Mouse (Mus musculus): ENCODE measurements around the gene Chmp2a. TPM values are rescaled to one million over a fixed set of nuclear protein-coding genes. Genes with fewer than 3 reads are reported as not detected.

The Chmp2a gene
- polyA plus RNA-seq, 1 experiment from 2014 or later: 264 TPM

GRCm38 (mm10) chr7:12998053-12998452, 36.6 kb downstream of the Chmp2a start, which contains the start of gene Slc27a5:
Slc27a5 (minus strand) TSS chr7:12998192.
- H3K27ac ChIP-seq (ENCODE audit: low read length): no peak within 1 kb of the TSS
- no peak within 1 kb of the TSS for H3K9ac ChIP-seq (replicated peaks; ENCODE audit: low read depth)
- no peak within 1 kb of the TSS for H3K4me3 ChIP-seq (ENCODE audit: low read depth, low read length)
- no peak within 1 kb of the TSS for H3K4me2 ChIP-seq (replicated peaks; ENCODE audit: low read depth, low read length)
- H3K4me1 ChIP-seq (ENCODE audit: insufficient read depth, low read depth, low read length): no peaks in the 10 kb centered on the region
- DNase-seq (ENCODE audit: low spot score) (no peak), ATAC-seq (no peak)
- TF ChIP-seq EP300 (IDR thresholded peaks at IDR 0.05): no peak
- no peak for TF ChIP-seq CTCF (IDR thresholded peaks at IDR 0.05)
- no peaks in the 10 kb centered on the region for H3K27me3 ChIP-seq (replicated peaks; ENCODE audit: insufficient read depth, low read length)
- H3K9me3 ChIP-seq (ENCODE audit: low read length): no peaks in the 10 kb centered on the region
- 78% methylated on average over 5 of the region's 5 CpGs for WGBS
- no peaks in the 10 kb centered on the region for H3K36me3 ChIP-seq (ENCODE audit: insufficient read depth, low read length)

GRCm38 (mm10) chr7:12997230-12997629, 37.4 kb downstream of the Chmp2a start:
- ATAC-seq: no peak
- Histone ChIP-seq H3K4me3 (ENCODE audit: low read depth, low read length) (no peak overlapping the region), H3K4me2 (replicated peaks; ENCODE audit: low read depth, low read length) (no peak overlapping the region), H3K4me1 (ENCODE audit: insufficient read depth, low read depth, low read length) (no peaks in the 10 kb centered on the region), H3K27ac (ENCODE audit: low read length) (no peak overlapping the region), H3K9me3 (ENCODE audit: low read length) (no peaks in the 10 kb centered on the region), H3K27me3 (replicated peaks; ENCODE audit: insufficient read depth, low read length) (no peaks in the 10 kb centered on the region), H3K36me3 (ENCODE audit: insufficient read depth, low read length) (no peaks in the 10 kb centered on the region), H3K9ac (replicated peaks; ENCODE audit: low read depth) (no peak overlapping the region)
- no peak for TF ChIP-seq EP300 (IDR thresholded peaks at IDR 0.05)
- TF ChIP-seq CTCF (IDR thresholded peaks at IDR 0.05): no peak
- no peak for DNase-seq (ENCODE audit: low spot score)
- 66% methylated on average over 5 of the region's 5 CpGs for WGBS

DNA sequence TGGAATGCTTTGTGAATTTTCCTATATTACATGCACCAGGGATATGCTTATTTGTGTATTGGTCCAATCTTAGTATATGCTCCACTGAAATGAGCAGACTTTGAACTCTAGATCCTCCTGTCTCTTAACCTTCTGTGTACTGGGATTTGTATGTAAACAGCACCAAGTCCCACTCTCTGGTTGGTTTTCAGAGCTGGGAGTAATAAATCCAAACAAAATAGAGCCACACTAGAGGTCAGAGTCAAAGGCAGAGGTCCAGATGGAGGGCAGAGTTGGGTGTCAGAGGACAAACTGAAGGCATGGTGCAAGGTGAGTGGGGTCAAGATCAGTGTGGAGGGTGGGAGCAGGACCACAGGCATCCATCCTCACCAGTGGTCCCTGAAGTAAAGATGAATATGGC, 38.7 kb downstream of the Chmp2a start:
- no peak for ATAC-seq
- Histone ChIP-seq H3K27me3 (replicated peaks; ENCODE audit: insufficient read depth, low read length) (no peaks in the 10 kb centered on the region), H3K9me3 (ENCODE audit: low read length) (no peaks in the 10 kb centered on the region)

DNA sequence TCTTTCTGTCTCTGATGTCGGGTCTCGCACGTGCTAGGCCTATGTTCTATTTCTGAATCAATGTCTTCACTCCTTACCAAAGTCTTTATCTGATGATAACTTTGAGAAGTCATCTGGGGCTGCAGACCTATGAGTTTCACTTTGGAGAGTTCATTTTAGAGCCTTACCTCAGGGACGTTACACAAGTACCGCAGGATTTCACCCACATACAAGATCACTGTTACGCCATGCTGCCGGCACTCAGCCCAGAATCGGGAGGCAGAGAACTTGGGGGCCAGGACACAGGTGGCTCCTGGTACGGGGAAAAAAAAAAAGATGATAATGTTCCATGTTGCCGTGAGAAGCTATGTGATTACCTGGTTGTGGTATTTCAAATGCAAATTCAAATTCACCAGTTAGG, 41.5 kb downstream of the Chmp2a start:
- no peaks in the 10 kb centered on the region for H3K9me3 ChIP-seq (ENCODE audit: low read length)
- no peak for DNase-seq (ENCODE audit: low spot score)
- no peaks in the 10 kb centered on the region for H3K4me1 ChIP-seq (ENCODE audit: insufficient read depth, low read depth, low read length)
- no peak overlapping the region for H3K4me2 ChIP-seq (replicated peaks; ENCODE audit: low read depth, low read length)
- TF ChIP-seq CTCF (IDR thresholded peaks at IDR 0.05) (no peak), EP300 (IDR thresholded peaks at IDR 0.05) (no peak)
- WGBS: 85% methylated on average over 10 of the region's 10 CpGs
- no peak overlapping the region for H3K9ac ChIP-seq (replicated peaks; ENCODE audit: low read depth)
- no peak for ATAC-seq
- H3K27ac ChIP-seq (ENCODE audit: low read length): no peak overlapping the region
- no peaks in the 10 kb centered on the region for H3K27me3 ChIP-seq (replicated peaks; ENCODE audit: insufficient read depth, low read length)
- no peak overlapping the region for H3K4me3 ChIP-seq (ENCODE audit: low read depth, low read length)
- no peaks in the 10 kb centered on the region for H3K36me3 ChIP-seq (ENCODE audit: insufficient read depth, low read length)

More for the DNA sequence above, 38.7 kb downstream of the Chmp2a start:
- Histone ChIP-seq H3K27ac (ENCODE audit: low read length) (no peak overlapping the region), H3K9ac (replicated peaks; ENCODE audit: low read depth) (no peak overlapping the region), H3K36me3 (ENCODE audit: insufficient read depth, low read length) (no peaks in the 10 kb centered on the region), H3K4me2 (replicated peaks; ENCODE audit: low read depth, low read length) (no peak overlapping the region), H3K4me3 (ENCODE audit: low read depth, low read length) (no peak overlapping the region), H3K4me1 (ENCODE audit: insufficient read depth, low read depth, low read length) (no peaks in the 10 kb centered on the region)
- no peak for DNase-seq (ENCODE audit: low spot score)
- TF ChIP-seq EP300 (IDR thresholded peaks at IDR 0.05) (no peak), CTCF (IDR thresholded peaks at IDR 0.05) (no peak)

DNA sequence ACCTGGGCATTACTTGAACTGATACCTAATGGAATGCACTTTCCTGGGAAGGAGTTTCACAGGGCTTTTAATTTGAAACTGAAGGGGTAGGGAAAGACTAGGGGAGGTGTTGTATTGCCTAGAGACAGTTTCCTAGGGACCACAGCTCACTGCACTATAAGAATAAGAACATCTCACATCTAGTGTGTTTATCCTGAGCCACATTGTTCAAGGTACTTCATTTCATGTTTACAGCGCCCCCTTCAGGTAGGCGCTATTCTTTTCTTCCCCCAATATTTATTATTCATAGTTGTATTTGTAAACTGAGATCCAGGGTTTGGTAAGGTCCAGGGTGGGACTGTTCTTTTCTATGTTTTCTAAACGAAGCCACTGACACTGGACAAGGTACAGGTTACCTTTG, 42.4 kb downstream of the Chmp2a start:
- DNase-seq (ENCODE audit: low spot score) (peak; percentile 71), ATAC-seq (peak; percentile 68)
- Histone ChIP-seq H3K4me1 (ENCODE audit: insufficient read depth, low read depth, low read length) (no peaks in the 10 kb centered on the region), H3K36me3 (ENCODE audit: insufficient read depth, low read length) (no peaks in the 10 kb centered on the region), H3K27ac (ENCODE audit: low read length) (no peak overlapping the region), H3K9me3 (ENCODE audit: low read length) (no peaks in the 10 kb centered on the region), H3K27me3 (replicated peaks; ENCODE audit: insufficient read depth, low read length) (no peaks in the 10 kb centered on the region), H3K4me2 (replicated peaks; ENCODE audit: low read depth, low read length) (no peak overlapping the region), H3K9ac (replicated peaks; ENCODE audit: low read depth) (no peak overlapping the region), H3K4me3 (ENCODE audit: low read depth, low read length) (no peak overlapping the region)
- 4% methylated on average over 3 of the region's 3 CpGs for WGBS
- TF ChIP-seq EP300 (IDR thresholded peaks at IDR 0.05): no peak
- TF ChIP-seq CTCF (IDR thresholded peaks at IDR 0.05): peak; percentile 69

DNA sequence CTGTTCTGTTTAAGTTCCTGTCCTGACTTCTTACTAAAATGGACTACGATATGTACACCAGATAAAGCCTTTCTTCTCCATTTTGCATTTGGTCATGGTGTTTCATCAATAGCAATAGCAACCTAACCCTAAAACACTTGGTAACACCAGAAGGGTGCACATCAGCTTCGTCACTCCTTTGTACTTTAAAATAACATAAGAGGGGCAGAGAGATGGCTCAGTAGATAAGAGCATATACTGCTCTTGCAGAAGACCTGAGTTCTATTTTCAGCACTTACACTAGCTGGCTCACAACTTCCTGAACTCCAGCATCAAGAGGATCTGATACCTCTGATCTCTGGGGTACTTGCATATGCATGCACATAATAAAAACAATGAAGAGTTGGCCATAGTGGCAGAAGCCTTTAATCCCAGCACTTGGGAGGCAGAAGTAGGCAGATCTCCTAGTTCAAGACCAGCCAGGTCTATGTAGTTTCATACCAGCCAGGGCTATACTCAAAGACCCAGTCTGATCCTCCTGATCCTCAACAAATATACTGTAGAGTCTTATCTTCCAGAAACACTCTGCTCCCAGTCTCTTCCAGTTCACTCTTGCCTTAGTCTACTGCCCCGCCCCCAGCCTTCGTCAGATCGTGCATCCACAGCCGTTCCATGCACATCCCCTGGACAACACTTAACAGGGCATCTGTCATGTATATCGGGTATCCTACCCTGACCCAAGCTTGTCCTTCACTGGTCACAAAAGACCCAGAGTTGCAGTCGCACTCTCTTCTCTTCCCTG, 47.0 kb downstream of the Chmp2a start:
- Histone ChIP-seq H3K4me3 (ENCODE audit: low read depth, low read length) (no peak overlapping the region), H3K4me1 (ENCODE audit: insufficient read depth, low read depth, low read length) (no peaks in the 10 kb centered on the region), H3K36me3 (ENCODE audit: insufficient read depth, low read length) (no peaks in the 10 kb centered on the region), H3K9me3 (ENCODE audit: low read length) (no peaks in the 10 kb centered on the region), H3K9ac (replicated peaks; ENCODE audit: low read depth) (no peak overlapping the region), H3K27me3 (replicated peaks; ENCODE audit: insufficient read depth, low read length) (no peaks in the 10 kb centered on the region), H3K27ac (ENCODE audit: low read length) (no peak overlapping the region), H3K4me2 (replicated peaks; ENCODE audit: low read depth, low read length) (no peak overlapping the region)
- TF ChIP-seq EP300 (IDR thresholded peaks at IDR 0.05) (no peak), CTCF (IDR thresholded peaks at IDR 0.05) (no peak)
- 76% methylated on average over 8 of the region's 8 CpGs for WGBS
- no peak for DNase-seq (ENCODE audit: low spot score)
- no peak for ATAC-seq
